Mouse (Mus musculus): ENCODE results near the gene Tmem201.

GRCm38 (mm10) chr4:149714542-149714941, 23.3 kb downstream of the Tmem201 start:
- TF ChIP-seq CTCF (conservative IDR thresholded peaks at IDR 0.05; ENCODE audit: insufficient read depth, insufficient read length, low read depth, low read length) = no peak
- no peak for TF ChIP-seq POLR2A (IDR thresholded peaks at IDR 0.05; ENCODE audit: low read depth, low read length)

Measured in kidney, adult 2 months (tissue).